Mouse (Mus musculus) embryo, embryonic 11.5 days (tissue): Measurements from ENCODE around the gene Fam20b.

Source experiments
- DNase-seq: peaks from one replicate; pipeline ENCODE4 v3.0.0-alpha.2; 2012; ENCODE audit warnings: low read depth, low spot score

Fam20b gene

DNA sequence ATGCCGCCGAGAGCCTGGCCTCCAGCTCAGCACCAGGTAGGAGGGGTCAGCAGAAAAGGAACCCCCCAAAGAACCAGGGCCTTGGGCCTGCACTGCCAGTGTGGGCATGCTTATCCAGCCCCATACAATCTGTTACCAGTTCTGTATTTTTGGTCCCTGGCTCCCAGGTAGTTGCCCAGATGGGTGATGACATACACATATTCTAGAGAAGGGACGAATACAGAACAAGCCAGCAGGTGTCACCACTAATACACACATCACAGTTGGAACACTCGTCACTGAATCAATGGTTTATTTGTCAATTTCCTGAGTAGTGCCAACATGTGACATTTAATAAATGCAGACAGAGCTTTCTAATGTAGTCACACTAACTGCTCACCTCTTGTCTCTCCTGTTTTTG lies 78.3 kb downstream of the Fam20b start:
- no peak for DNase-seq

DNA sequence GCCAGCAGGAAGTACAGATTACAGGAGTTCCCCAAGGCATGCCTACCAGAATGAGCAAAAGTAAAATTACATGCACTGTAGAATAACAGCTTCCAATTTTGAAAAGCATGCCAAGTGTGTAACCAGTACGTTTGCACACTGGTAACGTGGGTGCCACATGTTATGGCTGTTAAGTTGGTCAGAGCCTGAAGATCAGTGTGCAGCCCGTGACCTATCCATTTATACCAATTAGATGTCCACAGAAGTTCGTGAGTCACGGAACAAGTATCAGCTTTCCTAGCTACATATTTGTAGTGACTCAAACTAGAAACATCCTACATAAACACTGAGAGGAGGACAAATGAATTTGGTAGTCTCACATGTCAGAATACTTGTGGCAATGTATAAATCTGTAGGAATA lies 79.4 kb downstream of the Fam20b start:
- DNase-seq = no peak

GRCm38 (mm10) chr1:156635148-156635547 lies 83.7 kb downstream of the Fam20b start:
- no peak for DNase-seq

GRCm38 (mm10) chr1:156633095-156633494 lies 85.8 kb downstream of the Fam20b start:
- no peak for DNase-seq

DNA sequence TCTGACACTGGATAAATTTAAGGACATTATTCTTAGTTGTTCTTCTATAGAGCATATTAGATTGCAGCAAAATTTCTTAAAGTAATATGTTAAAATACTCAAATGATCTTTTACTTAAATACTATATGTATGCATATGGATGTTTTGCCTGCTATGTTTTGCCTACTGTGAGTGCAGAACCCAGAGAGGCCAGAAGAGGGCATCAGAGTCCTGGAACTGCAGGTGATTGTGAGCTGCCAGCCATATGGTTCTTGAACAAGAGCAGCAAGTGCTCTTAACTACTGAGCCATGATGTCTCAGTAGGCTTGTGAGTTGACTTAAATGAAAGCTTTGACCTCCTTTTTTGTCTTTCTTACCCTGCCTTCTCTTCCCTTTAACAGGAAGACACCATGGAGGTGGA lies 87.9 kb downstream of the Fam20b start:
- DNase-seq = no peak

DNA sequence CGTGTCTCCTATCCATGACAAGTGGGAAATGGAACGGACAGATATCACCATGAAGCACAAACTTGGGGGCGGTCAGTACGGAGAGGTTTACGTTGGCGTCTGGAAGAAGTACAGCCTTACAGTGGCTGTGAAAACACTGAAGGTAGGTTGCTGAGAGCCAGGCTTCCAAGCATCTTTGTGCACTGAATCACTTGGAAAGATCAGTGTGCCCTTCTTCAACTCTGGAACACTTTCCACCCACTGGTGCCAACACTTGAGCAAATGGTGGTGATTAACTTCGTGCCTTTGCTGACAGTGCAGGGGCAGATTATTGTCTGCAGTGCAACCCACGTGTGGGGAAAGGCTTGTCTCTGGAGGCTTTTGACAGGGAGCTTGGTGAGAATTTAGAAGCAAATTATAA lies 88.9 kb downstream of the Fam20b start:
- no peak for DNase-seq
